Mouse (Mus musculus) heart, postnatal 10 days (tissue): ENCODE measurements around the gene Aim2. TPM values are rescaled to one million over a fixed set of nuclear protein-coding genes. Genes with fewer than 3 reads are reported as not detected.
"Not testable (repeated sequence)": the region's sequence is repeated elsewhere in the genome, so short reads cannot be mapped to it uniquely, and the experiment has no call there.

Experiments used
- DNase-seq, 2 experiments: peaks; one replicate each; pipeline ENCODE4 v3.0.0; 2021
- intact Hi-C: fragments of 180-260 bp; cut with DNase I; formaldehyde crosslinking; loops from one replicate; pipeline ENCODE4 v1.15.1; 2025
- total RNA-seq, 2 experiments: library from RNA; stranded (reverse); gene quantifications; 2 replicates each; pipeline ENCODE4 v1.2.3; 2021

Aim2 gene
- total RNA-seq, 2 experiments from 2014 or later, result 1.3 to 1.5 TPM

DNA sequence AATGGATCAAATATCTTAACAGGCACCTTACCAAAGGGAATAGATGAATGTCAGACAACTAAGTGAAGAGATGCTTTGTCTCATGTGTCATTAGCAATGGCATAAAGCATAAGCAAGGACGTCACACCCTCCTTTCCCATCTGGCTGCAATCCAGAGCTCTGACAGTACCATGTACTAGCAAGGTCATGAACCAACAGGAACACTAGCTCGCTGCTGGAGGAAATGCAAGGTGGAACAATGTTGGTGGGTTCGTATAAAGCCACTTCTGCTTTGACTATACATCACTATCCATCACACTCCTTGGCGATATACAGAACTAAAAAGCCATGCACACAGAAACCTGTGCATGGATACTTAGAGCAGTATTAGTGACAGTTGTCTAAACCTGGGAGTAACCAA, 96.4 kb downstream of the Aim2 start:
- intact Hi-C loops, result no loop called here

GRCm38 (mm10) chr1:173450621-173451020, 99.9 kb downstream of the Aim2 start:
- DNase-seq, result no peak
- intact Hi-C loops, result no loop called here

More for the DNA sequence above, 96.4 kb downstream of the Aim2 start:
- no peak for DNase-seq

GRCm38 (mm10) chr1:173451665-173452064, 101.0 kb downstream of the Aim2 start:
- intact Hi-C loops, result no loop called here
- no peak for DNase-seq

DNA sequence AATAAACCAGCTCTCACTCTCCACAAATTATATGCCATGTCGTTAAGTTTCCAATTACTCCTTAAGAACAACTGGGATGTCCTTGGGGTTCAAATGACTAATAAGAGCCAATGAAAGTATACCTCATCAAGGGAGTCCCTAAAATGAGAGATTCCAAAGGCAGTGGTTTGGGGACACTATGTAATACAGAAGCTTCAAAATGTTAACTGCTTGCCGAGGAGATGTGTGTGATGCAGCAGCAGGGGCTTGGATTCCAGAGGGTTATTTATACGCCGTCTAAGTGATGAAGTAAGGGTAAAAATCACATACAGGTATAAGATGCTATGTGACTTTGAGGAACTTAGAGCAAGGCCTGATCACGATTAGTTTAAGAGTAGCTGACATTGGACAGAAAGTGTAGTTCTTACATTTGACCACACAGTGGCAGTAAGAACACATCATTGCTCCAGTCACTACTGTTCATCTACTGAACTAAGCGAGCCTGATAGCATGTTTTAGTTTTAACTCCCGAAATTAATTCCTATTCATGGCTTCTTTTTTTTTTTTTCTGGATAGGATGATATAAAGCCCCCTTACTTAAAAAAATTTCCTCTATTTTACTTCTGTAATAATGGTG, 105.6 kb downstream of the Aim2 start:
- DNase-seq, result peak; percentile 44 to 63
- intact Hi-C loops, result loop anchor here (1.0 to 5.0 kb wide), 3 partner anchors 647 to 1096 kb away; no protein-coding TSS in a partner anchor

DNA sequence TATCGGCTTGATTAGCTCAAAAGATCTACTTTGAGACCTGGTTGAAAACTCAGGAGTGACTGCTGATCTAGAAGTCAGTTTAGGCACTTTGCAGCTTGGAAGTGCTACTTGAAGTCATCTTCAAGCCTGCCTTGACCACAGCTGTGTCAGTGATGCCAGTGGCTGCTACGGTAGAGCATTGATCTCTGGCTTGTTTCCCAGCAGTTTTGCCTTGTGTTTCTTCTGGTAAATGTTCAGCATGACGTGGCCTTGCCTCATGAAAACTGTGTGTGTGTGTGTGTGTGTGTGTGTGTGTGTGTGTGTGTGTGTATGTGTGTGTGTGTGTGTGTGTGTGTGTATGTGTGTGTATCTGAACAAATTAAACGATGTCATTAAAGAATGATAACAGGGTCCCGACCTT, 106.1 kb downstream of the Aim2 start:
- no peak for DNase-seq
- intact Hi-C loops, result loop anchor here (1.0 to 5.0 kb wide), 3 partner anchors 647 to 1096 kb away; no protein-coding TSS in a partner anchor

DNA sequence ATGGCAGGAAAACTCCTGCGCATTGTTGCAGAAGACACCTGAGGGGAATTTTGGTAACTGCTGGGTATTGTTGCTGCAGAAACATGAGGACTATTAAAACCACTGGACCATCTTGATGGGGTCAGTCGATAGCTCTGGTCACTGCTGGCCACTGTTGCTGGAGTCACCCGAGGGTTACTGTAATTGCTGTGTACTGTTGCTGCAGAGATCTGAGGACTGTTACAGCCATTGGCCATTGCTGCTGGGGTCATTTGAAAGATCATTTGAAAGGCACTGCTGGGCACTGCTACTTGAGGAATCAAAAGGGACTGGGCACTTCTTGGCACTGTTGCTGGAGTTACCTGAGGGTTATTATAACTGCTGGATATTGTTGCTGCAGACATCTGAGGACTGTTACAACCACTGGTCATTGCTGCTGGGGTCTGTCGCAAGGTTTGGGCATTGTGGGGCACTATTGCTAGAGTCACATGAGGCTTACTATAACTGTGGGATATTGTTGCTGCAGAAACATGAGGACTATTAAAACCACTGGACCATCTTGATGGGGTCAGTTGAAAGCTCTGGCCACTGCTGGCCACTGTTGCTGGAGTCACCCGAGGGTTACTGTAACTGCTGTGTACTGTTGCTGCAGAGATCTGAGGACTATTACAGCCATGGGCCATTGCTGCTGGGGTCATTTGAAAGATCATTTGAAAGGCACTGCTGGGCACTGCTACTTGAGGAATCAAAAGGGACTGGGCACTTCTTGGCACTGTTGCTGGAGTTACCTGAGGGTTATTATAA, 129.9 kb downstream of the Aim2 start:
- intact Hi-C loops, DNase-seq: not testable (repeated sequence)

DNA sequence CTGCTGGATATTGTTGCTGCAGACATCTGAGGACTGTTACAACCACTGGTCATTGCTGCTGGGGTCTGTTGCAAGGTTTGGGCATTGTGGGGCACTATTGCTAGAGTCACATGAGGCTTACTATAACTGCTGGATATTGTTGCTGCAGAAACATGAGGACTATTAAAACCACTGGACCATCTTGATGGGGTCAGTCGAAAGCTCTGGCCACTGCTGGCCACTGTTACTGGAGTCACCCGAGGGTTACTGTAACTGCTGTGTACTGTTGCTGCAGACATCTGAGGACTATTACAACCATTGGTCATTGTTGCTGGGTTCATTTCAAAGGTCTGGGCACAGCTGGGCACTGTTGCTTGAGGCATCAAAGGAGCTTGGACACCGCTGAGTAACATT, 130.5 kb downstream of the Aim2 start:
- intact Hi-C loops, DNase-seq: not testable (repeated sequence)

- intact Hi-C loops, DNase-seq: not testable (repeated sequence)
Observed at GRCm38 (mm10) chr1:173490812-173491480, 140.3 kb downstream of the Aim2 start, which contains the start of gene Ifi206. Gene Ifi206, minus strand, starts transcription at chr1:173491041.

GRCm38 (mm10) chr1:173491483-173491882, 140.8 kb downstream of the Aim2 start:
- not testable (repeated sequence) for DNase-seq

DNA sequence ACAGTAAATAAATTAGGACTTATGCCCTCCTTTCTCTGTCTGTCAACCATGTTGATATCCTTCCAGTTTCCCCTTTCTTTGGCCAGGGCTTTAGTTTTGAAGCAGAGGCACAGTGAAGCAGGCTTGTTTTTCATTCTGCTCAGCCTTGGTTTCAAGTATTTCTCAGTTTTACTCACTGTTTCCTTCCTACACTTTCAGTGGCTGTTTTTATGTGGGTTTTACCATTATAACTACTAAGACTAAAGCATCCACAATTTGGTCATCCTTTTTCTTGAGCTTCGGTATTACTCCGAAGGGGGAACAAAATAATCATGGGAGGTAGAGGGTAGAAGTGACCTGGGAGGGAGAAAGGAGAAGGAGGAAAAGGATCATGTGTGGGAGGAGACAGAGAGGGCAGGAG, 159.9 kb downstream of the Aim2 start:
- intact Hi-C loops, DNase-seq: not testable (repeated sequence)

More at GRCm38 (mm10) chr1:173491483-173491882, 140.8 kb downstream of the Aim2 start:
- intact Hi-C loops, result not testable (repeated sequence)

Other genes with a start within 250 kb of the Aim2 start
- gene Olfr1408, start 213.5 kb upstream of the Aim2 start, total RNA-seq, result not detected
- not detected for gene Olfr1406, start 160.2 kb upstream of the Aim2 start, total RNA-seq
- gene Olfr218, start 153.1 kb upstream of the Aim2 start, total RNA-seq, result not detected
- gene Olfr1404, start 138.5 kb upstream of the Aim2 start, total RNA-seq, result not detected
- not detected for gene Fcer1a, start 123.7 kb upstream of the Aim2 start, total RNA-seq
- not detected for gene Olfr418, start 84.9 kb upstream of the Aim2 start, total RNA-seq
- gene Mptx2, start 73.1 kb upstream of the Aim2 start, total RNA-seq, result not detected
- under 1 TPM; 0.53 to 0.74 TPM for gene Ackr1, start 17.1 kb upstream of the Aim2 start, total RNA-seq
- gene Cadm3, start 16.8 kb downstream of the Aim2 start, total RNA-seq, result 1 to 10 TPM; 2.5 TPM
- under 1 TPM; 0.07 to 0.12 TPM for gene Ifi206, start 140.2 kb downstream of the Aim2 start, total RNA-seq
- not detected for gene Ifi214, start 185.1 kb downstream of the Aim2 start, total RNA-seq
- under 1 TPM in 1 of 2 experiments, not detected in 1; 0.10 TPM for gene Ifi213, start 248.4 kb downstream of the Aim2 start, total RNA-seq